ENCODE assay signal across 13 mouse cellular contexts in genomic region chr5:131492535-131492934, GRCm38 (mm10).
DNase-seq lines count a peak whose midpoint lies in the region; ATAC-seq and TF ChIP-seq lines count a peak whose summit lies in the region.
"Had no signal": no experiment of that assay in that cellular context is flagged by ENCODE, and none has a peak within 500 bp of the region (broad histone marks: within the 10 kb centered on the region; RNA-seq: fewer than 3 reads in every experiment).

No protein-coding gene starts in this region.

- no peak overlapping the region for H3K4me3 ChIP-seq in gastrocnemius, adult 2 months
- H3K4me3 ChIP-seq in limb, embryonic 11.5 days (ENCODE audit: low read depth, low read length), result no peak overlapping the region
- no peak overlapping the region for H3K4me3 ChIP-seq in limb, embryonic 10.5 days
- H3K4me3 ChIP-seq in E14TG2a.4 (replicated peaks; ENCODE audit: low read length), result peak overlapping the region; percentile 24
- H3K4me3 ChIP-seq: hindbrain, embryonic 12.5 days had no signal

- 76% methylated on average over 8 of the region's 8 CpGs for WGBS in limb, embryonic 11.5 days
- 75% methylated on average over 8 of the region's 8 CpGs for WGBS in limb, embryonic 10.5 days

- H3K9me3 ChIP-seq in limb, embryonic 11.5 days (ENCODE audit: control insufficient read depth, low read length), result no peaks in the 10 kb centered on the region
- no peaks in the 10 kb centered on the region for H3K9me3 ChIP-seq in limb, embryonic 10.5 days (replicated peaks)
- peaks cover 19% of the 10 kb centered on the region for H3K9me3 ChIP-seq in E14TG2a.4 (ENCODE audit: low read length)
- H3K9me3 ChIP-seq: hindbrain, embryonic 12.5 days had no signal

- TF ChIP-seq CTCF in gastrocnemius, adult 2 months (IDR thresholded peaks at IDR 0.05), result peak; percentile 44
- TF ChIP-seq CTCF in E14TG2a.4 (conservative IDR thresholded peaks at IDR 0.05; ENCODE audit: low read length), result peak; percentile 75

- H3K27me3 ChIP-seq in limb, embryonic 11.5 days (ENCODE audit: control insufficient read depth, insufficient read depth, low read length), result no peaks in the 10 kb centered on the region
- no peaks in the 10 kb centered on the region for H3K27me3 ChIP-seq in limb, embryonic 10.5 days (ENCODE audit: low read depth, poor library complexity, severe bottlenecking)
- no peaks in the 10 kb centered on the region for H3K27me3 ChIP-seq in E14TG2a.4 (ENCODE audit: insufficient read depth, low read length)
- H3K27me3 ChIP-seq: hindbrain, embryonic 12.5 days had no signal

- H3K27ac ChIP-seq in gastrocnemius, adult 2 months, result no peak overlapping the region
- no peak overlapping the region for H3K27ac ChIP-seq in limb, embryonic 11.5 days (replicated peaks; ENCODE audit: low read depth, low read length)
- H3K27ac ChIP-seq in limb, embryonic 10.5 days, result no peak overlapping the region
- H3K27ac ChIP-seq: hindbrain, embryonic 12.5 days had no signal

- H3K4me2 ChIP-seq in limb, embryonic 11.5 days (ENCODE audit: low read depth, severe bottlenecking), result no peak overlapping the region
- H3K4me2 ChIP-seq: hindbrain, embryonic 12.5 days had no signal

- no peak for DNase-seq in gastrocnemius, adult 2 months
- no peak for DNase-seq in gastrocnemius, postnatal 10 days
- peak; percentile 36 for DNase-seq in limb, embryonic 11.5 days (ENCODE audit: low spot score)
- DNase-seq in limb, embryonic 10.5 days (ENCODE audit: low spot score), result no peak
- peak; percentile 57 for DNase-seq in WW6 (ENCODE audit: low read depth, low spot score)
- DNase-seq in urinary bladder, adult 18-20 months (ENCODE audit: low spot score in 2 of 2), result no peak
- DNase-seq: cerebellum, postnatal 25 days; gastrocnemius, postnatal 36 days; kidney, adult 18-20 months had no signal

- intact Hi-C loops in gastrocnemius, adult 2 months (cut with DNase I), result no loop called here

- no peaks in the 10 kb centered on the region for H3K36me3 ChIP-seq in limb, embryonic 11.5 days (ENCODE audit: control insufficient read depth, insufficient read depth, low read length)
- H3K36me3 ChIP-seq in limb, embryonic 10.5 days, result peaks cover 44% of the 10 kb centered on the region
- 0 out of 2 replicates have a peak, but pooled peaks cover 2% of the 10 kb centered on the region for H3K36me3 ChIP-seq in E14TG2a.4 (ENCODE audit: insufficient read depth, low read length)
- H3K36me3 ChIP-seq: hindbrain, embryonic 12.5 days had no signal

- no peak for ATAC-seq in limb, embryonic 11.5 days (ENCODE audit: insufficient number of reproducible peaks, low FRiP score, low TSS enrichment, low read depth)
- no peak for ATAC-seq in inflammation-experienced regulatory T-cells, adult 6 months
- ATAC-seq: forebrain, embryonic 16.5 days had no signal

- H3K9ac ChIP-seq in limb, embryonic 11.5 days (ENCODE audit: low read length), result no peak overlapping the region
- H3K9ac ChIP-seq: hindbrain, embryonic 12.5 days had no signal

- peaks cover 5% of the 10 kb centered on the region; the same call in 1 of the 2 replicates for H3K4me1 ChIP-seq in limb, embryonic 11.5 days (ENCODE audit: control insufficient read depth, insufficient read depth, low read length)
- peaks cover 29% of the 10 kb centered on the region for H3K4me1 ChIP-seq in limb, embryonic 10.5 days
- H3K4me1 ChIP-seq in E14TG2a.4 (replicated peaks; ENCODE audit: low read depth, low read length), result peaks cover 79% of the 10 kb centered on the region

Comparison
In these comparisons a context has a peak if more than half of its experiments do, and no peak if none do; other contexts are left out.
1. DNase-seq: peak in limb, embryonic 11.5 days (single experiment) and WW6 (single experiment); none in gastrocnemius, adult 2 months (single experiment), gastrocnemius, postnatal 10 days (single experiment), limb, embryonic 10.5 days (single experiment) and urinary bladder, adult 18-20 months (0 of 2).